Mouse (Mus musculus): ENCODE data around the gene Galnt13. TPM values are rescaled to one million over a fixed set of nuclear protein-coding genes. Genes with fewer than 3 reads are reported as not detected.

The Galnt13 gene
- polyA plus RNA-seq (2012; fragmentation: generic; extraction: Trizol), result not detected
- long read RNA-seq, experiment 1, result 0 reads
- long read RNA-seq, experiment 2, result 0 reads

DNA sequence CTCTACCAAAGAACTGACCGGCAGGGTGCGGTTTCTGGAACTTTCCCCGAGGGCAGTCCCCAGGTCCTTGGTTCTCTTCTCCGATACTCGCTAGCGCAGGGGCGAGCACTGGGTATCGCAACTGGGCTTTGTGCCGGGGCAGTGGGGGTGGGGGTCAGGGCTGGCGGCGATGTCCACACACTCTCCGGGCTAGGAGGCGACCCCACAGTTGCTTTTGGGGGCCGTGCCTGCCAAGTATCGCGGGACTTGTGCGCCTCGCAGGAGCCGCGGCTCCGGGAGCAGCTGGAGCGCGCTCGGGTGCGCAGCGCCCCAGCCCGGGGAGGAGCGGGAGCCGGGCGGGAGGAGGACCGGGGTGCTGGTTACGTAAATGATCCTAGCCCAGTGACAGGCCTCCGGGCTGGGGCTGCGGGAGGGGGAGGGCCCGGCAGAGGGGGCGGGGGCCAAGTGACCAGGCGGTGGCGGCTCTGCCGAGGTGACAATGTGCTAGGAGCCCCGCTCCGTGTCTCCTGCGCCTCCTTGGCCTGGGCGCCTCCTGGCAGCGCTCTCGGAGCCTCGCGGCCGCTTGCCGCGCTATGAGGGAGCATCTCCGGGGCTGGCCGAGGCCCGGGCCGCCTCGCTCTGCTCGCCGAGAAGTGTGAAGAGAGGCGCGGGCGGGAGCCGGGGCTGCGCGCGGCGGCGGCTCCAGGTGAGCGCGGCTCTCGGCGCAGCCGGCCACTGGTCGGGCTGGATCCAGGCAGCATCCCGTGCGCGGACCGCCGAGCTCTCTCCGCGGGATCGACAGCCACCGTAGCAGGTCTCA lies at the start of gene Galnt13:
Galnt13 (plus strand) TSS at position 381 of the 799 bp plus-strand sequence.
- Histone ChIP-seq H3K27me3 (ENCODE audit: control insufficient read depth, insufficient read depth, insufficient read length) (no peaks in the 10 kb centered on the region), H3K4me3 (ENCODE audit: insufficient read depth, poor library complexity, severe bottlenecking) (no peak within 1 kb of the TSS), H3K79me3 (ENCODE audit: low read depth) (no peaks in the 10 kb centered on the region), H3ac (ENCODE audit: control insufficient read depth, insufficient read length, low read depth) (no peak within 1 kb of the TSS), H3K36me3 (ENCODE audit: control insufficient read depth, insufficient read depth) (no peaks in the 10 kb centered on the region), H3K79me2 (ENCODE audit: control insufficient read depth, insufficient read depth) (no peaks in the 10 kb centered on the region)
- TF ChIP-seq FOSL1 (IDR thresholded peaks at IDR 0.05; ENCODE audit: insufficient read depth, low read length, poor library complexity, severe bottlenecking), result no peak
- no peak for TF ChIP-seq CTCF (IDR thresholded peaks at IDR 0.05; ENCODE audit: control insufficient read depth, insufficient read depth, insufficient read length)
- no peak for TF ChIP-seq MYOG (IDR thresholded peaks at IDR 0.05; ENCODE audit: control insufficient read depth, extremely low read depth, insufficient read length)
- TF ChIP-seq USF1 (IDR thresholded peaks at IDR 0.05; ENCODE audit: low read depth), result no peak
- no peak for TF ChIP-seq MYOD1 (IDR thresholded peaks at IDR 0.05; ENCODE audit: control insufficient read depth, insufficient read length, low read depth)
- TF ChIP-seq CEBPB (IDR thresholded peaks at IDR 0.05; ENCODE audit: low read depth), result no peak

DNA sequence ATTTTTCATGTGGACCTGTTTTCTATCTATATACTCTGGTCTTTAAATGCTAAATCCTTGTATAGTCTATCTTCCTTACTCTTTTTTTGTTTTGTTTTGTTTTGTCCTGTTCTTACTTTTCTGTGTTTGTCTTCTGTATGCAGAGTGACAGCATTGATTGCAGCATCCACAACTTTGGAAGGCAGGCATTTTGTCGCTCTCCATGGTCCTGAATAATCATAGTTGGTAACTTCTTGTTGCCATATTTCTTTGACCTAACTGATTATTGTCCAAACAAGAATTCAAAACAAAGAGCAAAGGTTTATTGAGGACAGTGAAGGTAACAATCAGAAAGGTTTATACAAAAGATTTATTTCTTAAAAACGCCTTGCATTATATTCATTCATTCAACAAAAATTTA lies 5.1 kb upstream of the Galnt13 start:
- H3K36me3 ChIP-seq (ENCODE audit: control insufficient read depth, insufficient read depth), result no peaks in the 10 kb centered on the region
- H3ac ChIP-seq (ENCODE audit: control insufficient read depth, insufficient read length, low read depth), result no peak overlapping the region
- H3K4me3 ChIP-seq (ENCODE audit: insufficient read depth, poor library complexity, severe bottlenecking), result no peak overlapping the region
- H3K79me3 ChIP-seq (ENCODE audit: low read depth), result no peaks in the 10 kb centered on the region
- no peaks in the 10 kb centered on the region for H3K79me2 ChIP-seq (ENCODE audit: control insufficient read depth, insufficient read depth)
- TF ChIP-seq MYOG (IDR thresholded peaks at IDR 0.05; ENCODE audit: control insufficient read depth, extremely low read depth, insufficient read length), result no peak
- TF ChIP-seq CTCF (IDR thresholded peaks at IDR 0.05; ENCODE audit: control insufficient read depth, insufficient read depth, insufficient read length), result no peak
- TF ChIP-seq FOSL1 (IDR thresholded peaks at IDR 0.05; ENCODE audit: insufficient read depth, low read length, poor library complexity, severe bottlenecking), result no peak
- TF ChIP-seq CEBPB (IDR thresholded peaks at IDR 0.05; ENCODE audit: low read depth), result no peak
- no peak for TF ChIP-seq MAX (IDR thresholded peaks at IDR 0.05)
- TF ChIP-seq MYOD1 (IDR thresholded peaks at IDR 0.05; ENCODE audit: control insufficient read depth, insufficient read length, low read depth), result no peak
- no peaks in the 10 kb centered on the region for H3K27me3 ChIP-seq (ENCODE audit: control insufficient read depth, insufficient read depth, insufficient read length)

DNA sequence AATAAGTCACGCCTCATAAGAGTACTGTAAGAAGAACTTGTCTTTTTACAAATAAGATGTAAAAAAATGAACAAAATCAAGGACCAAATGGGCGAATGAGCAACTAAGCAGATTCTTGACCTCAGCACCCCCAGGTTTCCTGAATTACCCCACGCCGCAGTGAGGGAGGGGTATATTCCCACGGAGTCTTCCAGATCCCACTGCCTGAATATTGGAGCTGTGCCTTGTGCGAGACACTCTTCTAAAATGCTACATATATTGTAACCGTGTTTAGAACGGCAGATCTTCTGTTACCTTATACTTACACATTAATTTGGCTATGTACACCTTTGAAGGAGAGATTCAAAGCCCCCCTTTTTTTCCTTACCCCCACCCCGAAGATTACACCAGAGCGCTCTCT lies 737 bp upstream of the Galnt13 start:
- Histone ChIP-seq H3ac (ENCODE audit: control insufficient read depth, insufficient read length, low read depth) (no peak overlapping the region), H3K4me3 (ENCODE audit: insufficient read depth, poor library complexity, severe bottlenecking) (no peak overlapping the region), H3K79me3 (ENCODE audit: low read depth) (no peaks in the 10 kb centered on the region), H3K79me2 (ENCODE audit: control insufficient read depth, insufficient read depth) (no peaks in the 10 kb centered on the region), H3K27me3 (ENCODE audit: control insufficient read depth, insufficient read depth, insufficient read length) (no peaks in the 10 kb centered on the region), H3K36me3 (ENCODE audit: control insufficient read depth, insufficient read depth) (no peaks in the 10 kb centered on the region)
- TF ChIP-seq USF1 (IDR thresholded peaks at IDR 0.05; ENCODE audit: low read depth) (no peak), MYOG (IDR thresholded peaks at IDR 0.05; ENCODE audit: control insufficient read depth, extremely low read depth, insufficient read length) (no peak), MYOD1 (IDR thresholded peaks at IDR 0.05; ENCODE audit: control insufficient read depth, insufficient read length, low read depth) (no peak)

DNA sequence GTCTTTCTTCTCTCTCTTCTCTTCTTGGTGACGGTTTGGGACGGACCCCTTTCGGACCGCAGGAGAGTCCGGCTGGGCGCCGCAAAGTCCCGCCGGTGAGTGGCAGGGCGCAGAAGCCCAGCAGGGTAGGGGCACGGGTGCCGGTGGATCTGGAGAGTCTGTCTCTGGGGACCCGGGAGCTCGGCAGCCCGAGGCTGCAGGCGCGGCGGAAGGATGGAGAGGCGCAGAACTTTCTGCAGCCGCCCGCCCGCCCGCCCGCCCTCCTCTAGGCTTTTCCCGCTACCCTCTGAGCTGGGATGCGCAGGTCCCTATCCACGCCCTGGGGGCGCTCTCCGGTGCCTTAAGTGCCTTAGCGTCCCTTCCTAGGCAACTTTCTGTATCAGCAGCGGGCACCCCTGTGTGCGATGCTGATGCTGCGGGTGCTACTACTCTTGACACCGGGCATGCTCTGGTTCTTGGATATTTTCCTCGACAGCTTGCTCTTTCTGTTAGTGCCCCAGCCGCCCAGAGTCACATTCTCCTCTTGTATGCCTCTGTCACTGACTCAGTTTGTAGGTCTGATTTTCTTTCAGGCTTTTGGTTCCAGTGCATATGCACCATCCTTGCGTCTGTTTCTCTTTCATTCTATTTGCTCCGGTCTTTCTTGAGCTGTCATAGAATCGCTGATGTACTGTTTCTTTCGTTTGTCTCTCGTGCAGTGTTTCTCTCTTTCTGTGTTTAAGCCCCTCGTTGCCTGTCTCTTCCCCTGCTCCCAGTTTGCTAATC lies 801 bp downstream of the Galnt13 start:
- Histone ChIP-seq H3K36me3 (ENCODE audit: control insufficient read depth, insufficient read depth) (no peaks in the 10 kb centered on the region), H3K27me3 (ENCODE audit: control insufficient read depth, insufficient read depth, insufficient read length) (no peaks in the 10 kb centered on the region), H3ac (ENCODE audit: control insufficient read depth, insufficient read length, low read depth) (no peak overlapping the region), H3K79me2 (ENCODE audit: control insufficient read depth, insufficient read depth) (no peaks in the 10 kb centered on the region), H3K4me3 (ENCODE audit: insufficient read depth, poor library complexity, severe bottlenecking) (no peak overlapping the region), H3K79me3 (ENCODE audit: low read depth) (no peaks in the 10 kb centered on the region)
- TF ChIP-seq MAX (IDR thresholded peaks at IDR 0.05) (no peak), FOSL1 (IDR thresholded peaks at IDR 0.05; ENCODE audit: insufficient read depth, low read length, poor library complexity, severe bottlenecking) (no peak)

DNA sequence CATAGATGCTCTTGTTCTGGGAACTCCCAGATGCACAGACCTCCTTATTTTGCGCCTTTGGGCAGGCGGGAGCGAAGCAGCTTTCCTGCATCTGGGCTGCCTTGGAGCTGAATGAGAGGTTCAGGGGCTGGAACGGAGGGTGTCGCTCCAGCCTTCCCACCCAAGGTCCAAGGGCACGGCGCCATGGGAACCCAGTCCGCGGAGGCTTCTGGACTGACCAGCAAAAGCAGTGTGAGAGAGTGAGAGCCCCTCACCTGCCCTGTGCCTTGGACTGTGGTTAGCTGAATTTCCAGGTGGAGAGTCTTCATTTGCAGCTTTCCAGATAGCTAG lies 1.3 kb downstream of the Galnt13 start:
- Histone ChIP-seq H3K79me2 (ENCODE audit: control insufficient read depth, insufficient read depth) (no peaks in the 10 kb centered on the region), H3ac (ENCODE audit: control insufficient read depth, insufficient read length, low read depth) (no peak overlapping the region), H3K36me3 (ENCODE audit: control insufficient read depth, insufficient read depth) (no peaks in the 10 kb centered on the region), H3K4me3 (ENCODE audit: insufficient read depth, poor library complexity, severe bottlenecking) (no peak overlapping the region), H3K79me3 (ENCODE audit: low read depth) (no peaks in the 10 kb centered on the region), H3K27me3 (ENCODE audit: control insufficient read depth, insufficient read depth, insufficient read length) (no peaks in the 10 kb centered on the region)
- no peak for TF ChIP-seq MAX (IDR thresholded peaks at IDR 0.05)
- no peak for TF ChIP-seq MYOD1 (IDR thresholded peaks at IDR 0.05; ENCODE audit: control insufficient read depth, insufficient read length, low read depth)
- TF ChIP-seq FOSL1 (IDR thresholded peaks at IDR 0.05; ENCODE audit: insufficient read depth, low read length, poor library complexity, severe bottlenecking), result no peak
- TF ChIP-seq CEBPB (IDR thresholded peaks at IDR 0.05; ENCODE audit: low read depth), result no peak
- no peak for TF ChIP-seq USF1 (IDR thresholded peaks at IDR 0.05; ENCODE audit: low read depth)
